10 mouse cellular contexts compared by ENCODE assay signal in the genomic region with DNA sequence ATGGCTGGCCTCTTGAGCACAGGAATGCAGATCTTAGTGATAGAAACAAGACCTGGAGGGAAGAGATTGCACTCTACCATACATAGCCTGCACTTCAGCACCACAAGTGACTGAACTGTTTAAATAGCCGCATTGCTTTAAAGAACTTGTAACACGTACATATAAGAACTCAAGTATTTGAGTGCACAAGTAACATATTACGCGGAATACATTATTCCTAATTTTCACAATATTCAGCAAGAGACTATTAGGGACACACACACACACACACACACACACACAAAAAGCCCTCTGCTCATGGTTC. TPM values are rescaled to one million over a fixed set of nuclear protein-coding genes. Genes with fewer than 3 reads are reported as not detected.
A peak's percentile ranks its signal among the peaks of the same experiment; 100 is the strongest.
DNase-seq lines count a peak whose midpoint lies in the region; ATAC-seq and TF ChIP-seq lines count a peak whose summit lies in the region.
"Had no signal": no experiment of that assay in that cellular context is flagged by ENCODE, and none has a peak within 500 bp of the region (broad histone marks: within the 10 kb centered on the region; RNA-seq: fewer than 3 reads in every experiment).

No protein-coding gene starts in this region.

- no peaks in the 10 kb centered on the region for H3K9me3 ChIP-seq in heart, postnatal 0 days (replicated peaks; ENCODE audit: control insufficient read depth, low read length)
- H3K9me3 ChIP-seq in hindbrain, embryonic 14.5 days (ENCODE audit: control insufficient read depth, low read length) = no peaks in the 10 kb centered on the region
- H3K9me3 ChIP-seq in midbrain, embryonic 12.5 days = no peaks in the 10 kb centered on the region

- 54% methylated on average over 4 of the region's 4 CpGs for WGBS in heart, postnatal 0 days
- WGBS in hindbrain, embryonic 14.5 days = 80% methylated on average over 4 of the region's 4 CpGs
- 76% methylated on average over 4 of the region's 4 CpGs for WGBS in midbrain, embryonic 12.5 days

- intact Hi-C loops in heart, postnatal 14 days (cut with DNase I) = loop anchor here (10.0 kb wide), 2 partner anchors 339 to 539 kb away; a partner anchor contains a TSS

- DNase-seq in heart, postnatal 0 days (ENCODE audit: low spot score) = no peak
- DNase-seq in heart, postnatal 14 days = no peak
- no peak for DNase-seq in hindbrain, embryonic 14.5 days (ENCODE audit: low spot score)
- DNase-seq in adipocyte (ENCODE audit: low spot score) = no peak
- no peak for DNase-seq in urinary bladder, postnatal 25 days (ENCODE audit: low spot score)
- no peak for DNase-seq in cerebellum, adult 8-10 months

- ATAC-seq in heart, postnatal 0 days (ENCODE audit: insufficient read depth, low read depth) = no peak
- ATAC-seq in hindbrain, embryonic 14.5 days (ENCODE audit: low FRiP score) = no peak
- ATAC-seq in midbrain, embryonic 12.5 days (ENCODE audit: low FRiP score, low read depth) = no peak

- no peak for TF ChIP-seq POLR2A in bone marrow macrophage, adult 2 months (IDR thresholded peaks at IDR 0.05; ENCODE audit: borderline replicate concordance, low read depth, low read length)

- TF ChIP-seq EP300 in heart, postnatal 0 days (IDR thresholded peaks at IDR 0.05; ENCODE audit: low read depth) = no peak

- no peak for TF ChIP-seq CTCF in heart, postnatal 0 days (IDR thresholded peaks at IDR 0.05; ENCODE audit: low read depth)
- TF ChIP-seq CTCF in bone marrow macrophage, adult 2 months (IDR thresholded peaks at IDR 0.05; ENCODE audit: low read depth, low read length) = no peak

- peak overlapping the region; percentile 74 for H3K4me3 ChIP-seq in heart, postnatal 0 days (ENCODE audit: low read depth, low read length)
- H3K4me3 ChIP-seq in bone marrow macrophage, adult 2 months (ENCODE audit: insufficient read depth, low read length) = peak overlapping the region; percentile 54
- peak overlapping the region; percentile 86 for H3K4me3 ChIP-seq in hindbrain, embryonic 14.5 days (replicated peaks; ENCODE audit: low read length)
- H3K4me3 ChIP-seq in midbrain, embryonic 12.5 days = peak overlapping the region; percentile 91

- peak overlapping the region; percentile 83 for H3K4me2 ChIP-seq in heart, postnatal 0 days (ENCODE audit: low read depth, low read length)
- H3K4me2 ChIP-seq in hindbrain, embryonic 14.5 days (replicated peaks) = peak overlapping the region; percentile 77
- peak overlapping the region; percentile 84 for H3K4me2 ChIP-seq in midbrain, embryonic 12.5 days (replicated peaks)

- peak overlapping the region; percentile 94 for H3K27ac ChIP-seq in heart, postnatal 0 days (ENCODE audit: low read depth)
- peak overlapping the region; percentile 58 for H3K27ac ChIP-seq in bone marrow macrophage, adult 2 months (ENCODE audit: insufficient read depth, low read depth, low read length)
- H3K27ac ChIP-seq in hindbrain, embryonic 14.5 days = peak overlapping the region; percentile 75
- peak overlapping the region; percentile 46; the same call in 1 of the 2 replicates for H3K27ac ChIP-seq in midbrain, embryonic 12.5 days (replicated peaks)

- no peaks in the 10 kb centered on the region for H3K36me3 ChIP-seq in heart, postnatal 0 days (replicated peaks; ENCODE audit: control insufficient read depth, insufficient read depth, low read length)
- no peaks in the 10 kb centered on the region for H3K36me3 ChIP-seq in hindbrain, embryonic 14.5 days (replicated peaks; ENCODE audit: control insufficient read depth, insufficient read depth)
- H3K36me3 ChIP-seq in midbrain, embryonic 12.5 days = no peaks in the 10 kb centered on the region

- peaks cover 32% of the 10 kb centered on the region for H3K4me1 ChIP-seq in heart, postnatal 0 days (ENCODE audit: control insufficient read depth, insufficient read depth)
- H3K4me1 ChIP-seq in bone marrow macrophage, adult 2 months (ENCODE audit: control insufficient read depth, insufficient read depth, low read length) = peaks cover 35% of the 10 kb centered on the region
- H3K4me1 ChIP-seq in hindbrain, embryonic 14.5 days (replicated peaks; ENCODE audit: control insufficient read depth, insufficient read depth, low read length) = peaks cover 29% of the 10 kb centered on the region
- H3K4me1 ChIP-seq in midbrain, embryonic 12.5 days = peaks cover 29% of the 10 kb centered on the region

- no peaks in the 10 kb centered on the region for H3K27me3 ChIP-seq in heart, postnatal 0 days (ENCODE audit: control insufficient read depth, insufficient read depth, low read length)
- H3K27me3 ChIP-seq in hindbrain, embryonic 14.5 days (ENCODE audit: control insufficient read depth, insufficient read depth, low read length) = no peaks in the 10 kb centered on the region
- H3K27me3 ChIP-seq in midbrain, embryonic 12.5 days = peaks cover 9% of the 10 kb centered on the region; the same call in 1 of the 2 replicates

- 0 out of 2 replicates have a peak overlapping the region, but pooled peaks have one; percentile 34 for H3K9ac ChIP-seq in heart, postnatal 0 days (replicated peaks; ENCODE audit: low read depth, low read length)
- peak overlapping the region; percentile 60 for H3K9ac ChIP-seq in hindbrain, embryonic 14.5 days
- peak overlapping the region; percentile 60 for H3K9ac ChIP-seq in midbrain, embryonic 12.5 days (replicated peaks)

RNA-seq across cellular contexts. Expression of a gene that starts 0.7 kb away (rescaled TPM):
- 8.9 and 15.0 TPM in 2 replicates for total RNA-seq in heart, postnatal 0 days (2014; rRNA removed; ENCODE audit: low replicate concordance)
- polyA plus RNA-seq in heart, postnatal 0 days (2015; fragmentation: Nextera tagmentation; extraction: Ambion mirVana) = 12.6 and 13.5 TPM in 2 replicates
- 10 to 100 TPM; 30.2 to 31.3 TPM for total RNA-seq in heart, postnatal 14 days (2021)
- 94.8 and 127 TPM in 2 replicates for polyA plus RNA-seq in bone marrow macrophage, adult 2 months (2012; ENCODE audit: insufficient read depth, insufficient read length, missing spikeins)
- 47.1 and 55.4 TPM in 2 replicates for polyA plus RNA-seq in hindbrain, embryonic 14.5 days (2014; fragmentation: Nextera tagmentation; extraction: Ambion mirVana)
- polyA plus RNA-seq in midbrain, embryonic 12.5 days (2016; fragmentation: Nextera tagmentation; extraction: Ambion mirVana) = 53.3 and 63.5 TPM in 2 replicates

RNA-seq across cellular contexts. Expression of a gene that starts 13.0 kb away (rescaled TPM):
- not detected in 2 replicates for total RNA-seq in heart, postnatal 0 days (2014; rRNA removed; ENCODE audit: low replicate concordance)
- not detected in 2 replicates for polyA plus RNA-seq in heart, postnatal 0 days (2015; fragmentation: Nextera tagmentation; extraction: Ambion mirVana)
- total RNA-seq in heart, postnatal 14 days (2021) = not detected
- polyA plus RNA-seq in bone marrow macrophage, adult 2 months (2012; ENCODE audit: insufficient read depth, insufficient read length, missing spikeins) = not detected in 2 replicates
- polyA plus RNA-seq in hindbrain, embryonic 14.5 days (2014; fragmentation: Nextera tagmentation; extraction: Ambion mirVana) = not detected in 2 replicates
- not detected in 2 replicates for polyA plus RNA-seq in midbrain, embryonic 12.5 days (2016; fragmentation: Nextera tagmentation; extraction: Ambion mirVana)
- total RNA-seq: common myeloid progenitor, adult 5-6 weeks; left cerebral cortex, postnatal 14 days had no signal
